Mouse (Mus musculus) ES-CJ7 (cell line): ENCODE results near the gene Extl1.
"Not testable (repeated sequence)": the region's sequence is repeated elsewhere in the genome, so short reads cannot be mapped to it uniquely, and the experiment has no call there.

ENCODE experiments used
- DNase-seq: peaks from one replicate; pipeline ENCODE4 v3.0.0; 2011; ENCODE audit warnings: low read depth, low spot score

Gene Extl1

GRCm38 (mm10) chr4:134351329-134352260 lies 32.1 kb downstream of the Extl1 start:
- peak; percentile 78 for DNase-seq

GRCm38 (mm10) chr4:134350641-134351040 lies 33.0 kb downstream of the Extl1 start:
- peak; percentile 61 for DNase-seq

GRCm38 (mm10) chr4:134349829-134350228 lies 33.8 kb downstream of the Extl1 start:
- peak; percentile 44 for DNase-seq

GRCm38 (mm10) chr4:134348545-134348944 lies 35.1 kb downstream of the Extl1 start:
- DNase-seq: no peak

DNA sequence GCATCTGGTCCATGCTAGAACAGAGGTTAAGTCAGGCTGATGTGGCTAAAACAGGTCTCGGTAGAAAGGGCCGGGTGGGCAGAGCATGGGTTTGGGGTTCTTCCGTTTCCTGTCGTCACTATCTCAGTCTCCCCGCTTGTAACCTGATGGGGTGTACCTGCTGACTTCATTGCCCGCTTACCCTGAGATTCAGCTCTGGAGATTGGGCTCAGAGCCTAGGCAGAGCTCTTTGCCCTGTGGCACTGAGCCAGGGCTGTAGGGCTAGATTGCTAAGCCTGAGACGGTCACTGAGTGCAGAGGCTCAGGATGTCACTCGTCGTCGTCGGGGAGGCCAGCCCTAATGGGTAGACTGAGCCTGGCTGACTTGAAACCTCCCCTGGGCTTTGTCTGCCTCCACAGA lies 35.6 kb downstream of the Extl1 start:
- DNase-seq: no peak

GRCm38 (mm10) chr4:134345802-134346201 lies 37.8 kb downstream of the Extl1 start:
- no peak for DNase-seq

GRCm38 (mm10) chr4:134344620-134345019 lies 39.0 kb downstream of the Extl1 start:
- peak; percentile 36 for DNase-seq

GRCm38 (mm10) chr4:134343071-134344031 lies 40.3 kb downstream of the Extl1 start, which contains the start of gene Slc30a2:
Gene Slc30a2, plus strand, starts transcription at chr4:134343181.
- peak; percentile 52 for DNase-seq

- DNase-seq: no peak
Measured at GRCm38 (mm10) chr4:134342213-134342779, 41.4 kb downstream of the Extl1 start.

DNA sequence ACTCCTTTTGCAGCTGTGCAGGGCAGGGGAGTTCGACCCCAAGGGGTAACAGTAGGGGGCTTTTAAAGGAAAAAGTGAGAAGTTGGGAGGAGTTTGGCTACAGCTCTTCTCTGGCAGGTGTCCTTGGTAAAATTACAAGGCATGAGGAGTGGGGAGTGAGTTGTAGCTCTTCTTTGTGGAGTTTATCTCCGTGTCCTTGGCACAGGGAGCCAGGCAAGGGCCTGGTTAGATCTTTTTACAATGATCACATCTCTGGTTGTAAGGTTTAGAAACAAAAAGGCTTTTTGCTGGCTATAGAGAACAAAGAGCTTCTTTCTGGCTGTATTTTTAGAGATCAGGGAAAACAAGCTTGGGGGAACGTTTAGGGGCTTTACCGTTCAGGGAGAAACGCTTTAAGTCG lies 42.4 kb downstream of the Extl1 start:
- not testable (repeated sequence) for DNase-seq

- no peak for DNase-seq
Measured at GRCm38 (mm10) chr4:134330281-134330680, 53.4 kb downstream of the Extl1 start.

- DNase-seq: no peak
Measured at GRCm38 (mm10) chr4:134328832-134329231, 54.8 kb downstream of the Extl1 start.

- DNase-seq: no peak
Measured at GRCm38 (mm10) chr4:134328151-134328550, 55.5 kb downstream of the Extl1 start.

DNA sequence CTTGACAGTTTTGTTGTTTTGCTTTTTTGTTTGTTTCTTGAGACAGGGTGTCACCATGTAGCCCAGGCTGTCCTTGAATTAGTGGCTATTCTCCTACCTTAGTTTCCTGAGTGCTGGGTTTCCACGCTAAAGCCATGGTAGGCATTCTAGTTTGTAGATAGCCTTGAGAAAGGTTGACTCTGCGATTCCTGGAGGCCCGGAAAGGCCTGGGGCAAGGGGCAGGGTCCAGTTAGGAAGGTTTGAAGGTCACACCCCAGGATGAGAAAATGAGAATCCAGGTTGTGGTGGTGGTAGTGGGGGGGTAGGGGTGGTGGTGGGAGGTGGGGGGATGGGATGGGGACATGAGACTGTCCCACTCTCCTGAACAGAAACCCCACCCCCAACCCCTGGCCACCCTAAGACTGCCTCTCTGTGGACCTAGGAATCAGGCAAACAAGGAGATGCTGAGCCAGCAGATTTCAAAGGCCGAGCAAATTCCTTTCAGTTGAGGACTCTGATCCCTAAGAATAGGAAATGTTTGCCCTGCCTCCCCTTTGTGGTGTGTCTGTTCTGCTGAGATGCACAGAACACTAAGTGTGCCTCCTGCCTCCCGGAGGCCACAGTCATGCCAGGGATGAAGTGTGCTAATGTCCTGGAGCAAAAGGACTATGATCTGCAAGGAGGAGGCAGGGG lies 56.7 kb downstream of the Extl1 start:
- DNase-seq: peak; percentile 86

GRCm38 (mm10) chr4:134324655-134325054 lies 59.0 kb downstream of the Extl1 start:
- no peak for DNase-seq

DNA sequence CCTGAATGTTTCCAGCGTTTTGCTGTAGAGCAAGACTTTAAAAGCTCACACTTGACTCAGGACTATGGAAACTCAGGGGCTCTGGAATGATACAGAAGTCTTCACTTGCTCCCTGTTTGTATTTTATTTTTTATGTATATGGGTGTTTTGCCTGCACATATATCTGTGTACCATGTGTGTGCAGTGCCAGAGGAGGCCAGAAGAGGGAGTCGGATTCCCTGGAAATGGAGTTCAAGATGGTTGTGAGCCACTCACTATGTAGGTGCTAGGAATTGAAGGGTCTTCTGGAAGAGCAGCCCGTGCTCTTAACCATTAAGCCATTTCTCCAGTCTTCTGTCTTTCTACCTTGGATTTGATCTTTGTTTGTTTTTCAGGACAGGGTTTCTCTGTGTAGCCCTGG lies 62.1 kb downstream of the Extl1 start:
- DNase-seq: peak; percentile 73

DNA sequence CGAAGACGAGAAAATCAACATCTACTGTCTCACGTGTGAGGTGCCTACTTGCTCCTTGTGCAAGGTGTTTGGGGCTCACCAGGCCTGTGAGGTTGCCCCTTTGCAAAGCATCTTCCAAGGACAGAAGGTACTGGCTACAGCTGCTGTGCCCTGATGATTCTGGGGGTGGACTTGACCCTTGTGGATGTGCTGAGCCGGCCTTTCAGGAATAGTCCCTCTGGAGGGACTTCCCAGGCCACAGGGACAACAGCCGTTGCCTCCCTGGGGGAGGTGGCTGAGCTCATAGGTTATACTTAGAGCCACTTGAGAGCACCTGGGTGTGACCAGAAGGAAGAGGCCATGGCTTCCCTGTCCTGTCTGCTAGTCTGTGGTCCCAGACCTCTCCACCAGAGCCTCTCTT lies 64.0 kb downstream of the Extl1 start:
- DNase-seq: no peak

DNA sequence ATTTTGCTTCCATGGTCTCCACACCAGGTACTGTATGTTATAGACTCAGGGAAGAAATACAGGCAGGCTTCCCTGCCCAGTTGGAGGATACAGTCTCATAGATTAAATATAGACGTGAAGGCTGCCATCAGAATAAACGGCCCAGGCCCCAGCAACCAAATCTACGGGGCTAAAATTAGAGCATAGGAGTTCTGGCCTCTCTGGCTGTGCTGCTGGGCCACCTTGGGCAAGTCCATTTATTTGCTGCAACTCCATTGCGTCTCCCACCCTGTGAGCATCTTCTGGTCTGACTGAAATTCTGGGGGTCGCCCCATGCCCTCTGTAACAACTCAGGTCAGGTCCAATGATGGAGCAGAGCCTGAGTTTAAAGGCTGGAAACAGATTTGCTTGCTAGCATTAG lies 64.6 kb downstream of the Extl1 start:
- DNase-seq: no peak

DNA sequence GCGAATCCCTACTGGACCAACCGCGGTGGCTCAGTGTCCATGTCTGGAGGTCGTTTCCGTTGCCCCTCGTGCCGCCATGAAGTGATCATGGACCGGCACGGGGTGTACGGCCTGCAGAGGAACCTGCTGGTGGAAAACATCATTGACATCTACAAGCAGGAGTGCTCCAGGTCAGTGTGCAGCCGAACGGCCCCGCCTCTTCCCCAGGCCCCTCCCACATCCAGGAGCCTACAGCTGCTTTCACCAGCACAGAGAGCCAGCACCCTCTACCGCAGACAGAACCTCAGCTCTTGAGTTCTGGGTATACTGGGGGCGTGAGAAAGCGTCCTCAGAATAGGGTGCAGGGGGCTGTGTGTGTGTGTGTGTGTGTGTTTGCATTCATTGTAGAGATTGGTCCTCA lies 67.3 kb downstream of the Extl1 start:
- peak; percentile 77 for DNase-seq

DNA sequence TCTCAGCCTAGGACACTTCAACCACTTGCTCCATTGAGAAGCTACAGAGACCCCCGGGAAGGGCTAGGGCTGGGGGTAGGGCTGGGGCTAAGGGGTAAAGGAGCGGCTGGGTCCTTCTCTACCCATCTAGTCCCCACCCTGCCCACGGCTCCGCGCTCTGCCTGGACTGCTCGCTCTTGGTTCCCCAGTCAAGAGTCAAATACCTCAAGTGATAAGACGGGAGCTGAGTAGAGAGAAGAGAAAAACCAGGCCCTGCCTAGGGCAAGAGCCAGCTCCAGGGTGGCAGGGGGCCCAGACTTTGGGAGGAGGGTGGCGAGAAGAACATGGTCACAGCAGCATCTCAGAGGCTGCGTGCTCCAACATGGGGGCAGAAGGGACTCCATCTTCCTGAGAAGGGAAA lies 68.2 kb downstream of the Extl1 start:
- DNase-seq: no peak

GRCm38 (mm10) chr4:134314876-134315275 lies 68.8 kb downstream of the Extl1 start, which contains the start of gene Trim63:
Gene Trim63, plus strand, starts transcription at chr4:134315120.
- DNase-seq: no peak
